Mouse (Mus musculus) heart, embryonic 14.5 days (tissue): Measurements from ENCODE around the gene Lysmd4. TPM values are rescaled to one million over a fixed set of nuclear protein-coding genes. Genes with fewer than 3 reads are reported as not detected.

Experiments
- ATAC-seq: fragments of 200-750 bp; cut with Nextera tagmentation; 2 replicates; pipeline ENCODE4 v1.8.0; 2017; ENCODE audit warnings: low read depth, moderate TSS enrichment; ENCODE audit not compliant: insufficient number of reproducible peaks, insufficient read depth, low FRiP score
- H3K27ac ChIP-seq, 2 experiments: fragments of 200-500 bp in 1 of 2; fragments of 300-500 bp in 1 of 2; sonication (generic) in 1 of 2; replicated peaks in 1 of 2; 2 replicates each; pipeline ENCODE4 v1.5.1; 2012 to 2014; ENCODE audit warnings: low read depth in 2 of 2, low read length in 2 of 2, control low read depth in 1 of 2, mild to moderate bottlenecking in 1 of 2, mixed read lengths in 1 of 2; ENCODE audit not compliant: control insufficient read depth in 1 of 2, insufficient read depth in 1 of 2
- H3K27me3 ChIP-seq: fragments of 300-500 bp; sonication (generic); 2 replicates; pipeline ENCODE4 v1.6.1; 2014; ENCODE audit warnings: mild to moderate bottlenecking, low read length, control low read depth; ENCODE audit not compliant: control insufficient read depth, insufficient read depth
- H3K36me3 ChIP-seq: fragments of 300-500 bp; sonication (generic); 2 replicates; pipeline ENCODE4 v1.6.1; 2014; ENCODE audit warnings: mild to moderate bottlenecking, control low read depth, low read length, mixed read lengths; ENCODE audit not compliant: control insufficient read depth, insufficient read depth
- H3K4me1 ChIP-seq, 2 experiments: fragments of 200-500 bp in 1 of 2; fragments of 300-500 bp in 1 of 2; sonication (generic) in 1 of 2; 2 replicates each; pipeline ENCODE4 v1.6.1; 2012 to 2014; ENCODE audit warnings: low read length in 2 of 2, control low read depth in 1 of 2, mixed read lengths in 1 of 2; ENCODE audit not compliant: control insufficient read depth in 2 of 2, insufficient read depth in 2 of 2
- H3K4me2 ChIP-seq: fragments of 300-500 bp; sonication (generic); 2 replicates; pipeline ENCODE4 v1.6.1; 2014; ENCODE audit warnings: mild to moderate bottlenecking, low read length
- H3K4me3 ChIP-seq, 2 experiments: fragments of 200-500 bp in 1 of 2; fragments of 300-500 bp in 1 of 2; sonication (generic) in 1 of 2; 2 replicates each; pipeline ENCODE4 v1.5.1; 2012 to 2014; ENCODE audit warnings: low read length in 2 of 2, mild to moderate bottlenecking in 2 of 2, control low read depth in 1 of 2, low read depth in 1 of 2, moderate library complexity in 1 of 2; ENCODE audit not compliant: control insufficient read depth in 1 of 2, insufficient read depth in 1 of 2
- H3K9ac ChIP-seq: fragments of 300-500 bp; sonication (generic); 2 replicates; pipeline ENCODE4 v1.6.1; 2014; ENCODE audit warnings: mild to moderate bottlenecking, low read length
- H3K9me3 ChIP-seq: fragments of 300-500 bp; sonication (generic); 2 replicates; pipeline ENCODE4 v1.6.1; 2016; ENCODE audit warnings: low read length, control low read depth; ENCODE audit not compliant: control insufficient read depth
- WGBS: fragments of 180-500 bp; shearing (Covaris S2); extraction: QIAGEN DNeasy Blood & Tissue Kit; methylation state at CpG from one replicate; pipeline ENCODE4 v1.1.7; 2014; 5-methylcytosine and 5-hydroxymethylcytosine counted together
- polyA plus RNA-seq: library from polyadenylated mRNA; unstranded; fragments of >200 nt; fragmentation: Nextera tagmentation; extraction: Ambion mirVana; gene quantifications from 2 replicates; pipeline ENCODE4 v1.2.1, GENCODE M21; 2014

Lysmd4 gene
- polyA plus RNA-seq, 1 experiment from 2014 or later = 13.8 TPM

GRCm38 (mm10) chr7:67291356-67291755, 69.0 kb downstream of the Lysmd4 start:
- Histone ChIP-seq H3K4me3 (no peak overlapping the region), H3K27me3 (no peaks in the 10 kb centered on the region), H3K4me2 (no peak overlapping the region), H3K27ac (no peak overlapping the region), H3K36me3 (peaks cover 31% of the 10 kb centered on the region), H3K9me3 (no peaks in the 10 kb centered on the region), H3K9ac (no peak overlapping the region), H3K4me1 (peaks cover 0 to 17% of the 10 kb centered on the region in 2 experiments; a peak in 2 of 4 replicates)
- ATAC-seq = no peak
- WGBS = 89% methylated on average over 1 of the region's 1 CpGs

GRCm38 (mm10) chr7:67296419-67296818, 74.1 kb downstream of the Lysmd4 start:
- H3K27me3 ChIP-seq = no peaks in the 10 kb centered on the region
- no peak overlapping the region for H3K9ac ChIP-seq
- no peak overlapping the region for H3K27ac ChIP-seq
- 85% methylated on average over 1 of the region's 1 CpGs for WGBS
- no peaks in the 10 kb centered on the region for H3K9me3 ChIP-seq
- no peak overlapping the region for H3K4me2 ChIP-seq
- peaks cover 13% of the 10 kb centered on the region for H3K36me3 ChIP-seq
- no peaks in the 10 kb centered on the region for H3K4me1 ChIP-seq
- H3K4me3 ChIP-seq = no peak overlapping the region
- ATAC-seq = no peak

- Histone ChIP-seq H3K9me3 (no peaks in the 10 kb centered on the region), H3K27me3 (no peaks in the 10 kb centered on the region), H3K4me1 (no peaks in the 10 kb centered on the region), H3K4me2 (no peak overlapping the region), H3K36me3 (no peaks in the 10 kb centered on the region), H3K27ac (no peak overlapping the region), H3K9ac (no peak overlapping the region), H3K4me3 (no peak overlapping the region)
- 47% methylated on average over 3 of the region's 3 CpGs for WGBS
- no peak for ATAC-seq
Observed at GRCm38 (mm10) chr7:67304937-67305336, 82.6 kb downstream of the Lysmd4 start.

GRCm38 (mm10) chr7:67307078-67307477, 84.7 kb downstream of the Lysmd4 start:
- Histone ChIP-seq H3K27ac (no peak overlapping the region), H3K9me3 (no peaks in the 10 kb centered on the region), H3K27me3 (no peaks in the 10 kb centered on the region), H3K4me1 (no peaks in the 10 kb centered on the region), H3K36me3 (peaks cover 3% of the 10 kb centered on the region; the same call in 1 of the 2 replicates), H3K9ac (no peak overlapping the region), H3K4me3 (no peak overlapping the region), H3K4me2 (no peak overlapping the region)
- WGBS = 94% methylated on average over 3 of the region's 3 CpGs
- ATAC-seq = no peak

- no peak for ATAC-seq
- Histone ChIP-seq H3K4me1 (no peaks in the 10 kb centered on the region), H3K4me2 (no peak overlapping the region), H3K9ac (no peak overlapping the region), H3K27ac (no peak overlapping the region), H3K27me3 (no peaks in the 10 kb centered on the region), H3K4me3 (no peak overlapping the region), H3K36me3 (peaks cover 3% of the 10 kb centered on the region; the same call in 1 of the 2 replicates), H3K9me3 (no peaks in the 10 kb centered on the region)
- WGBS = 80% methylated on average over 2 of the region's 2 CpGs
Observed at GRCm38 (mm10) chr7:67308102-67308501, 85.8 kb downstream of the Lysmd4 start.

- Histone ChIP-seq H3K36me3 (peaks cover 10% of the 10 kb centered on the region), H3K27ac (no peak overlapping the region), H3K9ac (no peak overlapping the region), H3K9me3 (no peaks in the 10 kb centered on the region), H3K4me3 (no peak overlapping the region), H3K4me1 (no peaks in the 10 kb centered on the region), H3K27me3 (no peaks in the 10 kb centered on the region), H3K4me2 (no peak overlapping the region)
- ATAC-seq = no peak
- WGBS = 85% methylated on average over 2 of the region's 2 CpGs
Observed at GRCm38 (mm10) chr7:67310151-67310550, 87.8 kb downstream of the Lysmd4 start.

- no peak overlapping the region for H3K4me2 ChIP-seq
- no peaks in the 10 kb centered on the region for H3K27me3 ChIP-seq
- H3K27ac ChIP-seq = no peak overlapping the region
- ATAC-seq = no peak
- peaks cover 18% of the 10 kb centered on the region for H3K36me3 ChIP-seq
- H3K4me1 ChIP-seq = 0 out of 4 replicates have a peak, but pooled peaks cover 0 to 6% of the 10 kb centered on the region in 2 experiments
- no peak overlapping the region for H3K9ac ChIP-seq
- WGBS = 54% methylated on average over 3 of the region's 3 CpGs
- no peaks in the 10 kb centered on the region for H3K9me3 ChIP-seq
- no peak overlapping the region for H3K4me3 ChIP-seq
Observed at GRCm38 (mm10) chr7:67313200-67313599, 90.9 kb downstream of the Lysmd4 start.

- H3K4me1 ChIP-seq = 0 out of 4 replicates have a peak, but pooled peaks cover 0 to 7% of the 10 kb centered on the region in 2 experiments
- H3K9me3 ChIP-seq = no peaks in the 10 kb centered on the region
- no peak overlapping the region for H3K4me3 ChIP-seq
- H3K4me2 ChIP-seq = no peak overlapping the region
- no peak for ATAC-seq
- H3K27ac ChIP-seq = no peak overlapping the region
- H3K9ac ChIP-seq = no peak overlapping the region
- peaks cover 11% of the 10 kb centered on the region; the same call in 1 of the 2 replicates for H3K36me3 ChIP-seq
- H3K27me3 ChIP-seq = no peaks in the 10 kb centered on the region
Observed at GRCm38 (mm10) chr7:67318697-67319096, 96.4 kb downstream of the Lysmd4 start.
